Mouse (Mus musculus) adrenal gland, postnatal 10 days (tissue): ENCODE results near the gene Rnf121. TPM values are rescaled to one million over a fixed set of nuclear protein-coding genes. Genes with fewer than 3 reads are reported as not detected.

ENCODE experiments used
- DNase-seq: peaks from one replicate; pipeline ENCODE4 v3.0.0; 2021; ENCODE audit warnings: mixed read lengths
- long read RNA-seq, 2 experiments: library from polyadenylated mRNA; stranded (forward); transcript quantifications; one replicate each; pipeline ENCODE4 v2.0.0; 2021
- total RNA-seq, 2 experiments: library from RNA; stranded (reverse); gene quantifications; 2 replicates each; pipeline ENCODE4 v1.2.3; 2021

The Rnf121 gene
- 10 to 100 TPM; 25.6 to 28.3 TPM for total RNA-seq
- long read RNA-seq, experiment 1, transcript Rnf121-202 (9 exons, 2,249 nt) = major isoform, 37 of 51 reads
- long read RNA-seq, experiment 1, partial matches to known transcripts = 1 of 51 reads
- long read RNA-seq, experiment 1, other reads (novel, unspliced or antisense) = 12 of 51 reads
- long read RNA-seq, experiment 2, transcript Rnf121-202 (9 exons, 2,249 nt) = major isoform, 8 of 14 reads
- long read RNA-seq, experiment 2, partial matches to known transcripts = 0 of 14 reads
- long read RNA-seq, experiment 2, other reads (novel, unspliced or antisense) = 5 of 14 reads

- peak; percentile 94 for DNase-seq
These were observed at the start of gene Rnf121, which contains the start of the genes Xndc1 and Xntrpc for GRCm38 (mm10) chr7:102065046-102065891. Rnf121 (minus strand) TSS chr7:102065469. Xndc1 (plus strand) TSS chr7:102065511. Xntrpc (plus strand) TSS chr7:102065713.

GRCm38 (mm10) chr7:102113151-102113729, 48.0 kb upstream of the Rnf121 start:
- DNase-seq = no peak

- DNase-seq = no peak
These were observed 44.5 kb upstream of the Rnf121 start for GRCm38 (mm10) chr7:102109746-102110145.

- no peak for DNase-seq
These were observed 43.9 kb upstream of the Rnf121 start, which contains the start of gene Art5 for GRCm38 (mm10) chr7:102109171-102109570. Art5 (minus strand) TSS chr7:102109489.

GRCm38 (mm10) chr7:102108206-102108605, 42.9 kb upstream of the Rnf121 start:
- no peak for DNase-seq

GRCm38 (mm10) chr7:102106700-102107141, 41.5 kb upstream of the Rnf121 start:
- DNase-seq = peak; percentile 42

GRCm38 (mm10) chr7:102104126-102104525, 38.9 kb upstream of the Rnf121 start:
- no peak for DNase-seq

GRCm38 (mm10) chr7:102103555-102103954, 38.3 kb upstream of the Rnf121 start:
- DNase-seq = no peak

- peak; percentile 42 for DNase-seq
These were observed 37.4 kb upstream of the Rnf121 start for GRCm38 (mm10) chr7:102102696-102103095.

GRCm38 (mm10) chr7:102102241-102102640, 37.0 kb upstream of the Rnf121 start:
- no peak for DNase-seq

GRCm38 (mm10) chr7:102101487-102101886, 36.2 kb upstream of the Rnf121 start, which contains the start of gene Art1:
Art1 (plus strand) TSS chr7:102101743.
- DNase-seq = no peak

- DNase-seq = no peak
These were observed 35.6 kb upstream of the Rnf121 start for GRCm38 (mm10) chr7:102100868-102101267.

GRCm38 (mm10) chr7:102099760-102100661, 34.7 kb upstream of the Rnf121 start:
- DNase-seq = no peak

GRCm38 (mm10) chr7:102087336-102087735, 22.1 kb upstream of the Rnf121 start:
- no peak for DNase-seq

- DNase-seq = no peak
These were observed 18.9 kb upstream of the Rnf121 start for GRCm38 (mm10) chr7:102084041-102084696.

- DNase-seq = no peak
These were observed 17.5 kb upstream of the Rnf121 start, which contains the start of gene Trpc2 for GRCm38 (mm10) chr7:102082816-102083215. Trpc2 (plus strand) TSS chr7:102083116.

- no peak for DNase-seq
These were observed 16.5 kb upstream of the Rnf121 start for GRCm38 (mm10) chr7:102081784-102082183.

- DNase-seq = no peak
These were observed 15.0 kb upstream of the Rnf121 start for GRCm38 (mm10) chr7:102080311-102080710.

- DNase-seq = peak; percentile 42
These were observed 13.2 kb upstream of the Rnf121 start for GRCm38 (mm10) chr7:102078517-102078916.

- peak; percentile 35 for DNase-seq
These were observed 11.5 kb upstream of the Rnf121 start for GRCm38 (mm10) chr7:102076714-102077296.
